Mouse (Mus musculus): ENCODE data around the gene Fgd1.

Gene Fgd1

GRCm38 (mm10) chrX:151096171-151097058, 50.5 kb downstream of the Fgd1 start, which contains the start of gene Tsr2:
Tsr2 (minus strand) TSS chrX:151096543.
- DNase-seq = peak; percentile 49 to 54

- DNase-seq = no peak
Measured at GRCm38 (mm10) chrX:151107301-151108067, 61.5 kb downstream of the Fgd1 start.

- DNase-seq = peak in 1 of 2 experiments; percentile 1
Measured at GRCm38 (mm10) chrX:151116795-151117194, 70.8 kb downstream of the Fgd1 start.

- DNase-seq = no peak
Measured at GRCm38 (mm10) chrX:151117432-151117831, 71.5 kb downstream of the Fgd1 start.

GRCm38 (mm10) chrX:151123933-151124332, 78.0 kb downstream of the Fgd1 start:
- no peak for DNase-seq

- no peak for DNase-seq
Measured at GRCm38 (mm10) chrX:151130493-151130892, 84.5 kb downstream of the Fgd1 start.

GRCm38 (mm10) chrX:151132785-151133184, 86.8 kb downstream of the Fgd1 start:
- no peak for DNase-seq

All from spleen, adult 18-20 months (tissue).